Mouse (Mus musculus) lung, postnatal 36 days (tissue): ENCODE measurements around the gene Hat1.

Experiments used
- DNase-seq: peaks from one replicate; pipeline ENCODE4 v3.0.0; 2022; ENCODE audit warnings: mixed read lengths

Hat1 gene

DNA sequence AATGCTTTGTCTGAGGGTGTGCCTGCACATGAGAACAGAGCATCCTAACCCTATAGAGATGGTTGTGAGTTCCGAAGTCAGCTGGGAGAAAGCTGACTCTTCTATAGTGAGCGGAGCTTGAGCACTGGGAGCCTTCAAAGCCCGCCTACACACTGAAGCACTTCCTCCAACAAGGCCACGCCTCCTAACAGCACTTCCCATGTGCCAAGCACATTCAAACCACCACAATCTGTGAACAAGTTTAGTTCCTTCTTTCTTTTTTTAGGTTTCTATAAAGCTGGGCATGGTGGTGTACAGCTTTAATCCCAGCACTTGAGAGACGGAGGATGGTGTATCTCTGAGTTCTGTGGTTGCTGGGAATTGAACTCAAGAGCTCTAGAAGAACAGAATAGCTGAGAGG is 11.3 kb upstream of the Hat1 start:
- DNase-seq: peak; percentile 28

DNA sequence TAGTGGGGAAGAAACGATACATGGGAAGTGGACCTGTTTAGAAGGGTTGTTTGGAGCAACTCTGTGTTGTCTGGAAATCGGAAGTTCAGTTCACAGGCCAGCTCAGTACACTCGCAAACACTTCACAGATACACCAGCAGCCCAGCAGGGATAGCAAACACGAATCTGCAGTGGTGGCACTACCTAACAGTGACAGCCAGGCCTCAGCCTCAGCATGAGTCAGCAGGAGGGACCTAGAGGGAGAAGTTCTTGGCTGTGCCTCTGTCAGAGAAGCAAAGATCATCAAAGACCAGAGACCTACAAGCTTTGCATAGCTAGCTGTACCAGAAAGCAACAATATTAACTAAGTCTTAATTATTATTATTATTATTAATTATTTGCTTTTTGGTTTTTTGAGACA is 6.8 kb upstream of the Hat1 start:
- DNase-seq: no peak

DNA sequence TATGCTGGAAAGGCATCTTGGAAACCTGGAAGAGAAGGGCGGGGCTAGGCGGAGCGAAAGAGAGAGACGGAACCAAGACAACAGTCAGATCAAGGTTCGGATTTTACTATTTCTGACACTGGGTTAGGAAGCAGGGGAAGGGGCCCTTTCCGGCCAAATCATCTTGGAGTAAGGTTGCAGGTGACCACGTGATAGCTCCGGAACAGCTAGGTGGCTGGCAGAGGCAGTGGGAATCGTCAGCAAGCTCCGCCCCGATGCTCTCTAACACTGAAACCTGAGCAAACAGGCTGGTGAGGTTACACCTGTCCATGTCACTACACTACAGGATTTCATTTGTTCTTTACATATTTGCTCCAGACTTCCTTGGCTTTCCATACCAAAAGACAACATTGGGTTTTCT is 4.9 kb upstream of the Hat1 start:
- no peak for DNase-seq

DNA sequence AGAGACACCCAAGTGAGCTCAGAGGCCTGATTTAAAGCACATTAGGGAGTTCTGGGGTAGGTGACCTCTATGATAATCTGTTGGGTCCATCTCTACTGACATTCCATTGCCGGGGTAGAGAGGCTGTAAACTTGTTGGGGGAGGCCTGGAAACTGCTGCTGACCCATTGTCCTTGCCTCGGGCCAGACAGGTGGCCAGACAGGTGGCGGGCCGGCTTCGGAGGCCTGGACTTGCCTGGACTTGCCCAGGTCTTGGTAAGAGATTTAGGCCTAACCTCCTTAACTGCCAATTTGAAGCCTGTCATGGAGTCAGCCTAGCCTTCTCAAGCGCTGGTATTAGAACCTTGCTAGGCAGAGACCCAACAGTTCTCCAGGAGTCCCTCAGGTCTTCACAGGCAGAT is 992 bp upstream of the Hat1 start:
- no peak for DNase-seq

DNA sequence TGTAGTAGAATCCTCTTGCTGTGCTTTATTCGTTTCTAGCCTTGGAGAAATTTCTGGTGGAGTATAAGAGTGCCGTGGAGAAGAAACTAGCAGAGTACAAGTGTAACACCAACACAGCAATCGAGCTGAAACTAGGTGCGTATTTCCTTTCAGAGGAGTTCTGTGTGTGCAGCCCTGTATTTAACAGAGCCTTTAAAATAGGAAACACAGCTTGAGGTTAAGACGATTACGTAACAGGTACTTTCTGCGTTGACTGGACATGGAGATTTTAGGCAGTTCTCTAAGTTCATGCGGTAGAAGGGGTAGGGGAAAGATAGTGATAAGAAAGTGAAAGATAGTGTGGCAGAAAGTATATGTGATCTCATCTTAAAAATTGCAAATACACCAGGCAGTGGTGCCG is 1.1 kb downstream of the Hat1 start:
- no peak for DNase-seq

DNA sequence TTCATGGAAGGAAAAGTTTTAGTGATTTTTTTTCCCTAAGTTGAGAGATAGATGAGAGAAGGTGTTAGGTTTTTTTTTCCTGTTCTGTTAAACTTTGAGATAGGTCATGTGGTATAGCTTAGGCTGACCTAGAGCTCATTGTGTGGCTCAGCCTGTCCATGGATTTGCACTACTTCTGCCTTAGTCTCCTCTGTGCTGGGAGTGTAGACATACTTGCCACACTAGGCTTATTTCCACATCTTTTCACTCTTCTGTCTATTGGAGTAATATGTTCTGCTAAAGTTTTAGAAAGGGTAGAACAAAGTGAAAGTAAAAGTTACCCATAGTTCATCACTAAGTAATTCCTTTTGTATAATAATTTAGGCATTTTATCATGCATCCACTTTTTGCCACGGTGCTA is 16.9 kb downstream of the Hat1 start:
- DNase-seq: no peak

DNA sequence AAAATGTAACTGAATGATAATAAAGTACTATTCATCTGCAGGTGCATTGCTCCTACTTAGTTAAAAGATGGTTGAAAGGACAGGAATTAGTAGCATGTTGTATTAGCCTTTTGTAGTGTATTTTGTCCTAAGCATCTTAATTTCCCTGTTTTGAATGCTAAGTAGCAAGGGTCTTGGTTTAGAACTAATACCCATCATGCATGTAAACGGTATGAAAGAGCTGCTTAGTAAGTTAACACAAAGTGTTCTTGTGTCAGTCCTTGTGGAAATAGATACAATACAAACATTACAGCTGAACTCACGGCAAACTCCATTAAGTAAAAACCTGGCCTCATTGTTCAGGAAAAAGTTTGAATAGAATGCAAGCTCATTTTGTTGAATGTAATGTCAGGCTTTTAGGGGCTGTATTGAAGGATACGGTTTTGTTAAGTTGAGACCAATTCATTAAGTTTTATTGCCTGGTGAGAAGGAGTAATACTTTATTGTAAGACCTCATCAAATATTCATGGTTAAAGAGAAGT is 30.1 kb downstream of the Hat1 start:
- DNase-seq: no peak

DNA sequence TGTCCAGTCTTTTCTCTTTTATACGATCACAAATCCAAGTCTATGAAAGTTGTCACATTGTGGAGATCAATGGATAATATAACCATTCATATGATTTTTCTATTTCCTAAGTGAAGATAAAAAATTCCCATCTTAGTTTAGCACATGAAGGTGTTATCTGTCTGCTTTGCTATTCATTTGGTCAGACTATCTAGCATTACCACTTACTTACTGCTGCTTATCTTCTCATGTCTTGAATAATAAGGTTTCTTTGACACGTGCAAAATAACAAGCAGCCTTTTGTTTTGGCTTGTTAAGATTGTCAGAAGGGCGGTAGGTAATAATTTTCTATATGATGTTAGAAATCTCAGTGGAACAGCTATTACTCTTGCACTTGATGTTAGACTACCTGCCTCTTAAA is 30.6 kb downstream of the Hat1 start:
- no peak for DNase-seq

DNA sequence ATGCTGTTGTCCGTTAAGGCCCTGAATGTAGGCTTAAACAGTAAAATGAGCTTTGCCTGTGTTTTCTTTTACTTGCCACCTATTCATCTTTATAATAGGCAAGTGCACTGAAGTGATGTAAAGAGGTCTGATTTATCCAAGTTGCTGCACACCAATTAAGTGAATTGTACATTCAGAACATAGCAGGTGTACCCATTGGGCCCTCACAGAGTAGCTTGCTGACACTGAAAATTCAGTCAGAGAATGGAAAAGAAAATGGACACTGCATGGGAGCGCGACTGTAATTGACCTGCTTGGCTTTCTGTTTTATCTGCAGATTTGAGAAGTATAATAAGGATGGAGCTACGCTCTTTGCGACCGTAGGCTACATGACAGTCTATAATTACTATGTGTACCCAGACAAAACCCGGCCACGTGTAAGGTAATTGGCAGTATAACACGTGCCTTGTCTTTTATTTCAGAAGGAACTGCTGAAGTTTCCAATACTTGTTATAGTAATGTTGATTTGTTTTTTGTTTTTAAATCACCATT is 32.2 kb downstream of the Hat1 start:
- DNase-seq: no peak

DNA sequence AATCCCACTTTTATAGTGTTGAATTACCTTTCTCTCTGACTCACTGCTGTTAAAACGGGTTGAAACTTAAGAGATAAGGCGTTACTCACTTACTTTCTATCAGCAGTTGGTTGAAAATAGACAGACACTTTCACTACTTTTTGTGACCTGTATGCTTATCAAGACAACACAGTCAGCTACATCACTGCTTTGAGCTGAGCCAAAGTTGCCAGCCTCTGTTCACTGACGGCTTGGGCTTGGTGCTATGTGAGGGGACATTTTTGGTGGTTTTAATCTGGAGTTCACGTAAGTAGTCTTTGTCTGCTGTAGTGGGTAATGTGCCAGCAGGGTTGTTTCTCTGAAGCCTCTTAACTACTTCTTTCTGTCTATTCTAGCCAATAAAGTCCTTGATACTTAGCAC is 35.8 kb downstream of the Hat1 start:
- no peak for DNase-seq

DNA sequence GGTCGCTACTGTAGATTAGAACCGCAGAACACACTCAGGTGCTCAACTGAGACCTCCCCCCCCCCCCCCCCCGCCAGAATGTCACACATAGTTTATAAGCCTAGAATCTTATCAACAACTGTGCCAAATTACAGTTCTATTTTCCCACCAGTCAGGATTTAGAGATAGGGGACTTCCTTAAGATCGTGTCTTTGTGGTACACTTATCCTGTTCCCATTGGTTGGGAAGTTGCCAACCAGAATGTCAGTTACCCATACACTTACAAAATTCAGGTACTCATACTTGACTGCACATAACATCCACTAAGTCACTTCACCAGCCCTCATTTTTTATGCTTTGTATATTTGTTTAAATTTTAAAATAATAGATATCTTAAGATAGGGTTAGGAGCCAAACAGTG is 46.7 kb downstream of the Hat1 start:
- no peak for DNase-seq

DNA sequence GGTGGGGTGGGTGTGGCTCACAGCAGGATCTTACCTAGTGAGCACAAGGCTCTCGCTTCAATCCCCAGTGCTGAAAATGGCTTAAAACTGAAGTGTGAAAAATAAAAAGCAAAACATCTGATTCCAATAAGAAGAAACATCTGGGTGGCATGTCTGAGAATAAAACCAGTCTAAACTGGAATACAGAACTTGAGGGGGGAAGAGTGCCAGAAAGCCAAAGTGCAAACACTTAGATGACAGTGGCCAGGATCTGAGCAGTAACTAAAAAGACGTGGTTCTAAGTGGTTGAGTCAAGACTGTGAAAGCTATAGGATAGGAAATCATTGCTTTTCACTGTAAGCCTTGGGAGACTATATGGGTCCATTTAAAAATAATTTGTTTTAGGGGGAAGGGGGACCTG is 54.6 kb downstream of the Hat1 start:
- DNase-seq: no peak

DNA sequence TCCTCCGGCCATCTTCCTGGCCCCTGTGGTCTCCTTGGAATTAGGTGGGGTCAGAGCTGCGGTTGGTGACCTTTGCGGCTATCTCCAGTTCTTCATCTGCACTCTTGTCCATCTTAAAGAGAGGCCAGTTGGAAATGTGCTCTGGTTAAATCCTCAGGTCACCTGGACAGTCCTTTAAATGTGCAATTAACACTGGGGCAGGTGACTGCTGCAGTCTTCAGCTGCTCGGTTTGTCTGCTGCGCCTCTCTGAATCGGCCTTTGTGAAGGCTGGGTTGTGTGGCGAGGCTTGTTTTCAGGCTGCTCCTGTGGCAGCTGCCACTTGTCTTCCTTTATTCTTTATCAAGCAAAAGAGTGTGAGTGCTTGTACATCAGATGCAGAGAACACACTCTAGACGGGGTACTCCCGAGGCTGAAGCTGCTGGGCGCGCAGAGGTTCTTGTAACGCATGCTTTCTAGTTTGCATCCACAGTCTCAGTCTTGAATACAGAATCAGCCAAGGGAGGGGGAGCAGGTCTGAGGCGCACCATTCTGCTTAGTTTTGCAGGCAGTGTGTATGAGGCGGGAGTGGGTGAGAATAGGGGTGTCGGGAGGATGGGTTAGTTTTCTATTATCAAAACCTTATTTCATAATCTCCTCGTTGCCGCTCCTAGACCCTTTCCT is 56.9 kb downstream of the Hat1 start:
- no peak for DNase-seq

DNA sequence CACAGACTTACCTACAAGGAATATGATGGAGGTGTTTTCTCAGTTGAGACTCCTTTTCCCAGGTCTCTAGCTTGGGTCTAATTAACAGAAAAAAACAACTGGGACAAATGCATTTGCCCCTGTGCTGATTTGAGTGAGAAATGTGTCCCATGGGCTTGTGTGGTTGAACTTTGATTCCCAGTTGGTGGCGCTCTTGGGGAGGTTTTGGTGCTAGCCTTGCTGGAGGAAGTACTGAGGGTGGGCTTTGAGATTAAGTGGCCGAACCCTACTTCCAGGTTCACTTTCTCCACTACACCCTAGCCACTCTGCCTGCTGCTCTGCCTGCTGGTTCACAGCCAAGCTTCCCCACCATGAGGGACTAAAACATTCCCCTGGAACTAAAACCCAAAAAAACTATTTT is 60.8 kb downstream of the Hat1 start:
- no peak for DNase-seq

DNA sequence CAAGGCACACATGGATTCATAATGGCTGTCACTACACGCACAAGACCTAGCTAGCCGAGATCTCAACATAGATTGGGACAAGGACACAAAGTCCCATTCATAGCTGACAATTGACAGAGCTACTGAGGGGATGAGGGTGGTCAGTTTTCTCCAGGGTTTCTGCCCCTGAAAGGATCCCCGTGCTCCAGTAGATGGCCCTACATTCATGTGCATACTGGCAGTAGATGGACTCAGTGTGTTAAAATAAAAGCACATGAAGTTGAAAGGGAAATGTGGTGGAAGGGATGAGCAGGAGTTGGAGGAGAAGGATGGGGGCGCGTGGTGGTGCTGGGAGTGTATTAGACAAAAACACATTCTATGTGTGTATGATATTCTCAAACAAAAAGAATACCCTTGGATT is 63.0 kb downstream of the Hat1 start:
- no peak for DNase-seq

DNA sequence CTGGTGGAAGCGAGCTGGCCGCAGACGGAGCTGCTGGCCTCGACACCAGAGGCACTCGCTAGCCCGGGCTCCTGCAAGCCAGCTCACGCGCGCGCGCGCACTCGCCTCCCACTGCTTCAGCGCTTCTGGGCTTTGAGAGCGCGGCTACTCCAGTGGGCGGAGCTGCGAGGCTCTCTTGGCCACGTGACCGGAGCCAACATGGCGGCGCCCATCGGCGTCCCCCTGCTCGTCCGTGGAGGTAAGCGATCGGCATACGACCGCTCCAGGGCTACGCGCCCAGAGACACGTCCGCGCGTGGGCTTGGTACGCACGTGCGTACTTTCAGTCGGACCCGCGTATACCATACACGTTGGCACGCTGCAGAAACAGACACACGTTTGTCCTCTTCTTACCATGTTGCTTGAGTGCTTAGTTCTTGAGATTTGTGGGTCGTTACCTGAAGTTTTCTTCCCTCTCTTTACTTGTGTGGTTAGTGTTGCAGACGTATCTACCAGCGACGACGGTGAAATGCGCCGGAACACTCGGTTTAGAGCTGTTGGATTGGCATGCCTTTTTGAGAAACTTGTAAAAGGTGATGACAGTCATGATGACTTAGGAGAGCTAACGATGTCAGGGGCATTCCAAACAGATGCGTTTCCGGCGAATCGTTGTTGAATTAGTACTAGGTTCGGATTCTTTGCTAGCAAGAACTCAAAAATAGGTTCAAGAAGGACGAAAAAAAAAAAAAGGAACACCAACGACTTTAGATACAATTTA is 64.6 kb downstream of the Hat1 start, which contains the start of gene Metap1d:
Gene Metap1d, plus strand, starts transcription at position 116 of the 756 bp plus-strand sequence.
- DNase-seq: peak; percentile 97

DNA sequence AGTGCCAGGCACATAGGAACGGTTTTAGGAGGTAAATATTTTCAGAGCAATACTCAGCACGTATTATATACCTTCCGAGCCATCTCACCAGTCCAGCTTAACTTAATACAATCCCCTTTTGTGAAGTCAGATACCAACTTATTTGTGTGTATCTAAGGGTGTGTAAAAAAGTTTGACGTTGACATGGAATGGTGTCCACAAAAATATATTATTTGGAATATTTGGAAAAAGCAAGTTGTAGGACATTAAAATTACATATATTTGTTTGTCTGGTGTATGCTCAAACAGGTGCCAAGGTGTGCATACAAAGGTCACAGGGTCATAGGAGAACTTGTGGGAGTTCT is 65.1 kb downstream of the Hat1 start:
- DNase-seq: no peak

DNA sequence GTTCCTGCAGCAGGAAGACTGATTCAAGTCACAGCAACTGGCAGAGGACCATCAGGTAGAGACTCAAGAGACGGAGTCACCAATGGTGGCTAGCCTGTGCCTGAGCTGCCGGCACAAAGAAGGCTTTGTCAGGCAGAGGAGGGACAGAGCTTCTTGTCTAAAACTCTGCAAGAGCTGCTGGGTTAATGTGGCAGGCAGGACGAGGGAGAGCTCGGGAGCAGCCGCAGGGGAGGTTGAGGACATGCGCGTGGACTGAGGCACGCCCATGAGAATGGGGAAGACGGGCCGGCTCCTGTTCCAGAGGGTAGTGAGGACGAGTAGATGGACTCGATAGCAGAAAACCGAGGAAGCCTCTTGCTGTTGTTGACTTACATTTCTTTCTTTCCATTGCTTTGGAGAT is 69.9 kb downstream of the Hat1 start:
- peak; percentile 7 for DNase-seq

DNA sequence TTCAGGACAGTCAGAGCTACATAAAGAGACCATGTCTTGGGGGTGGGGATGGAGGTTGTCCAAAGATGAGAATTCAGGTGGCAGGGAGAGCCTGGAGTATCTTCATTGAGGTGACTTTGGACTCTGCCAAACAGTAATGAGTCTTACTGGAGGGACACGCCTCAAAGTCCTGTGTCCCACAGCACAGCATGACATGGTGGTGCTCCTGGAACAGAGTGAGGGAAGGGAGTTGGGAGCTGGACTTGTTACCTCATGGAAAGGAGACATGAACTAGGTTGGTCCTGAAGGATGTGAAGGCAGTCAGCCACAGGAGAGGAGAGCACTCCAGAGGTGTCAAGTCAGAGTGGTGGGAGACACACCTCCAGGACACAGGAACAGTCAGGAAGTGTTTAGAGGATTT is 70.9 kb downstream of the Hat1 start:
- no peak for DNase-seq

DNA sequence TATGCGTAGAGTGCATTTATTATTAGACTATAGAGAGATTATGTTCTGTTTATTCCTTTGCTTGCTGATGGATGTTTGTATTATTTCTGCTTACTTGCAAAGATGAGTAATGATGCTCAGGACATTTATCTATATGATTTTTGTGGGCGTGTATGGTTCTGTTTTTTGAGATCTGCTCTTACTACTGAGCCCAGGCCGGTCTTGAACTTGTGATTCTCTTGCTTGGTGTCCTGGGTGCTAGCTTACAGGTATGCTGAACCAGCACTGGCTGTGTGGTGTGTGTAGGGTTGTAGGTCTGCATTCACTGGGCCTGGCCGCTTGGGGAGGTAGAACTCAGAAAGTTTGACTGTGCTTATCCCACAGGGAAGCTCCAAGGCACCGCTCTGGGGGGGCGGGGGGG is 72.4 kb downstream of the Hat1 start:
- DNase-seq: no peak

DNA sequence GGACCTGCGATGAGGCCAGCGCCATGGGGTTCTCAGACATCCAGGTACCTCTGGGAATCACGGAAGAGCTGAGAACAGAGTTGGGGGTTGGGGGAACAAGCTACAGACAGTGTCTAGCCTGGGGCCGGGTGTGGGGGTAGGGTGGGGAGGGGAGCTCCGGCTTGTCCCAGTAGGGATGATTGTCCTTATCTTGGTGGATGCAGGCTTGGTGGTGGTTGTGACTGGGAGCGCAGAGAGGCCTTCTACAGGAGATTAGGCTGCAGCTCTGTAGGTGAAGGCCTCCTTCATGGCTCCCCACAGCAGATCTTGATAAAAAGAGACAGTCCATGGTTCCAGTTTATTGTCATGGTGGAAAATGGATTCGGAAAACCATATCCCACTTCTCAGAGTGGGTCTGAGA is 72.8 kb downstream of the Hat1 start:
- no peak for DNase-seq

DNA sequence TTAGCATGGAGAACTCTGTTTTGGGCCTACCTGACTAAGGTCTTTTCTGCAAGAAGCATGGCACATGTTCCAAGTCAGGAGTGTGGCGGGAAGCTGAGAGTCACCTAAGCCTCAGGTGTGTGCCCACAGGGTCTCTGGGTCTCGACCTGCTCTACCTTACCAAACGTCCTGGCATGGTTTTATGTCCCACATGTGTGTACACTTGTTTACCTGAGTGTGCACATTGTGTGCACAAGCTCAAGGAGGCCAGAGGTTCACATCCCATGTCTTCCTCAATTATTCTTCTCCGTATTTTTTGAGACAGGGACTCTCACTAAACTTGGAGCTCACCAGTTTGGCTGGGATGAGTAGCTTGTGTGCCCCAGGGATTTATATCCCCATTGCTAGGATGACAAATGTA is 73.3 kb downstream of the Hat1 start:
- DNase-seq: no peak

DNA sequence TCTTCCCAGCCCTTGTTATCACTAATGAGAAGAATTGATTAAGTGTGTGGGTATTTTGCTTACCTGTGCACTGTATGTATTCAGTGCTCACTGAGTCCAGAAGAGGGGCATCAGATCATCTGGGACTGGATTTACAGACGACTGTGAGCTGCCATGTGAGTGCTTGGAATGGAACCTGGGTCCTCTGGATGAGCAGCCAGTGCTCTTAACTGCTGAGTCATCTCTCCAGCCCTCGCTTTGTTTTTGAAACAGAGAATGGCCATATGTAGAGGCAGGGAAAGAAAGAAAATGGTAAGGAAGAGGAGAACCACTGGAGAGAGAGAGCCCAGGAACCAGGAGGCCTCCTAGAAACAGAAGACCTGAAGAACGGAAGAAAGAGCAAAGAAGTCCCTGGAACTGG is 73.8 kb downstream of the Hat1 start:
- no peak for DNase-seq

DNA sequence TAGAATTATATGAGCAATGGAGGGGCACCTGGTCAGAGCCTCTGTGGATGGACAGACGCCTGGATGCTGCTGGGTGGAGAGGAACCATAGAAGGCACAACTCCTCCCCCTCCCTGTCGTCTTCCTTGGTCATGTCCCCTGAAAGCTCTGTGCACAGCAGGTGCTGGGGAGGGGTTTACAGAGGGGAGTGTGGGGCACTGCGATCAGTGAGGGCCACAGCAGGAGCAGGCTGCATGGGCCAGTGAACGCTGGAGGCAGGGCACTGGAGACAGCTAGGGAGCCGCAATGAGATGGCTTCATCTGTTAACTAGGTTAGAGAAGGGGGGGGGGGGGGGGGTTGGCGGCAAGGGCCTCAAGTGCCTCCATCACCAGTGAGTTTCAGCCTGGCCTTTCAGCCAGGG is 77.3 kb downstream of the Hat1 start:
- no peak for DNase-seq
